Mouse (Mus musculus) hindbrain, embryonic 10.5 days (tissue): ENCODE measurements around the gene Meig1. TPM values are rescaled to one million over a fixed set of nuclear protein-coding genes. Genes with fewer than 3 reads are reported as not detected.
"Not testable (repeated sequence)": the region's sequence is repeated elsewhere in the genome, so short reads cannot be mapped to it uniquely, and the experiment has no call there.

Source experiments
- DNase-seq: peaks from one replicate; pipeline ENCODE4 v3.0.0-alpha.2; 2017; ENCODE audit warnings: low spot score
- H3K27ac ChIP-seq: fragments of 300-500 bp; sonication (generic); 2 replicates; pipeline ENCODE4 v1.5.1; 2016; ENCODE audit warnings: mild to moderate bottlenecking, moderate library complexity
- H3K27me3 ChIP-seq: fragments of 300-500 bp; sonication (generic); 2 replicates; pipeline ENCODE4 v1.6.1; 2016; ENCODE audit warnings: mild to moderate bottlenecking; ENCODE audit not compliant: poor library complexity, insufficient read depth, severe bottlenecking
- H3K36me3 ChIP-seq: fragments of 300-500 bp; sonication (generic); 2 replicates; pipeline ENCODE4 v1.6.1; 2016; ENCODE audit warnings: mild to moderate bottlenecking, moderate library complexity
- H3K4me1 ChIP-seq: fragments of 300-500 bp; sonication (generic); replicated peaks from 2 replicates; pipeline ENCODE4 v1.6.1; 2016; ENCODE audit warnings: mild to moderate bottlenecking
- H3K4me3 ChIP-seq: fragments of 300-500 bp; sonication (generic); 2 replicates; pipeline ENCODE4 v1.5.1; 2016; ENCODE audit warnings: mild to moderate bottlenecking, moderate library complexity
- H3K9me3 ChIP-seq: fragments of 300-500 bp; sonication (generic); 2 replicates; pipeline ENCODE4 v1.6.1; 2016; ENCODE audit warnings: mild to moderate bottlenecking, moderate library complexity
- WGBS: fragments of 180-500 bp; shearing (Covaris S2); methylation state at CpG from one replicate; pipeline ENCODE4 v1.1.7; 2016; 5-methylcytosine and 5-hydroxymethylcytosine counted together
- polyA plus RNA-seq: library from polyadenylated mRNA; unstranded; fragments of >200 nt; fragmentation: Nextera tagmentation; extraction: Ambion mirVana; gene quantifications from 2 replicates; pipeline ENCODE4 v1.2.1, GENCODE M21; 2016

The Meig1 gene
- polyA plus RNA-seq, 1 experiment from 2014 or later: 6.5 TPM

- no peaks in the 10 kb centered on the region for H3K9me3 ChIP-seq
These were observed 6.8 kb downstream of the Meig1 start for GRCm38 (mm10) chr2:3415676-3416075.

GRCm38 (mm10) chr2:3414241-3414640 is 8.2 kb downstream of the Meig1 start:
- Histone ChIP-seq H3K27ac (no peak overlapping the region), H3K36me3 (no peaks in the 10 kb centered on the region), H3K4me1 (peaks cover 7% of the 10 kb centered on the region; the same call in 1 of the 2 replicates), H3K4me3 (no peak overlapping the region), H3K9me3 (no peaks in the 10 kb centered on the region), H3K27me3 (peaks cover 29% of the 10 kb centered on the region)
- DNase-seq: peak; percentile 67
- WGBS: 46% methylated on average over 4 of the region's 4 CpGs

More at GRCm38 (mm10) chr2:3415676-3416075, 6.8 kb downstream of the Meig1 start:
- 70% methylated on average over 1 of the region's 1 CpGs for WGBS
- no peak for DNase-seq
- Histone ChIP-seq H3K27ac (no peak overlapping the region), H3K36me3 (no peaks in the 10 kb centered on the region), H3K4me3 (no peak overlapping the region), H3K27me3 (peaks cover 29% of the 10 kb centered on the region), H3K4me1 (peaks cover 21% of the 10 kb centered on the region)

DNA sequence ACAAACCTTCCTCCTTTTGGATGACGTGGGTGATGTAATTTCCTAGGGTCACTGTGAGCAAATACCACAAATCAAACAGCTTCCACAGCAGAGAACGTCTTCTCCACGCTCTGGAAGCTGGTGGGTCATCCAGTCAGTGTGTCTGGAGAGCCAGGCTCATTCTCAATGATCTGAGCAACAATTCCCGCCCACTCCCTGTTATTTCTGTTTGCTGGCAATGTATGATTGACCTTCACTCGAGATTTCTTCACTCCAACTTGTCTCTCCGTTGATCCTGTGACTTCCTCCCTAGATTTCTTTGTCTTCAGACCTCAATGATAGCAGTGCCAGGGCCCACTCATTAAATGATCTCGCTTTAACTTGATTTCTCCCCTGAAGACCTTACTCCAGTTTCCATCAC is 14.7 kb downstream of the Meig1 start:
- 83% methylated on average over 7 of the region's 7 CpGs for WGBS
- H3K36me3 ChIP-seq: no peaks in the 10 kb centered on the region
- no peaks in the 10 kb centered on the region for H3K4me1 ChIP-seq

GRCm38 (mm10) chr2:3405981-3406380 is 16.5 kb downstream of the Meig1 start:
- Histone ChIP-seq H3K27ac (no peak overlapping the region), H3K4me1 (no peaks in the 10 kb centered on the region), H3K27me3 (no peaks in the 10 kb centered on the region), H3K4me3 (no peak overlapping the region), H3K9me3 (no peaks in the 10 kb centered on the region), H3K36me3 (no peaks in the 10 kb centered on the region)
- no peak for DNase-seq
- 88% methylated on average over 4 of the region's 4 CpGs for WGBS

More for the DNA sequence above, 14.7 kb downstream of the Meig1 start:
- no peak for DNase-seq
- Histone ChIP-seq H3K4me3 (no peak overlapping the region), H3K27ac (no peak overlapping the region), H3K9me3 (no peaks in the 10 kb centered on the region), H3K27me3 (no peaks in the 10 kb centered on the region)

DNA sequence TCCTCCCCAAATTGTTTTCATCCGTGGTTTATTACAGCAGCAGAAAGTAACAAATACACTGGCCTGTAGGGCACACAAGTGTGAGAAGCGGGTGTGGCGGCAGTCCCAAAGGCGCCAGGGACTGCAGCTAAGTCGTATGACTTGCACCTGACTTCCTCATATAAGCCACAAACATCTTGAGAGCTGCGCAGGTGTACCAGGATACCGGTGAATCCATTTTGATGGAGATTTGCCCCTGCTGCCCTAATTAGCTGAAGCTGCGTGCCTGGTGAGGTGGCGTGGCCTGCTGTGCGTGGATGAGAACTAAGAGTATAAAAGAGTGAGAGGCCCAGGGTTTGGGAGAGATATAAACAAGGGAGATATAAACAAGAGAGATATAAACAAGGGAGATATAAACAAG is 25.3 kb downstream of the Meig1 start, which contains the start of gene Olah:
TSS of gene Olah (minus strand) at position 101 of the 400 bp plus-strand sequence.
- 67% methylated on average over 10 of the region's 10 CpGs for WGBS
- not testable (repeated sequence) for H3K9me3 ChIP-seq, H3K36me3 ChIP-seq, H3K27ac ChIP-seq, H3K4me1 ChIP-seq, DNase-seq, H3K27me3 ChIP-seq, H3K4me3 ChIP-seq

DNA sequence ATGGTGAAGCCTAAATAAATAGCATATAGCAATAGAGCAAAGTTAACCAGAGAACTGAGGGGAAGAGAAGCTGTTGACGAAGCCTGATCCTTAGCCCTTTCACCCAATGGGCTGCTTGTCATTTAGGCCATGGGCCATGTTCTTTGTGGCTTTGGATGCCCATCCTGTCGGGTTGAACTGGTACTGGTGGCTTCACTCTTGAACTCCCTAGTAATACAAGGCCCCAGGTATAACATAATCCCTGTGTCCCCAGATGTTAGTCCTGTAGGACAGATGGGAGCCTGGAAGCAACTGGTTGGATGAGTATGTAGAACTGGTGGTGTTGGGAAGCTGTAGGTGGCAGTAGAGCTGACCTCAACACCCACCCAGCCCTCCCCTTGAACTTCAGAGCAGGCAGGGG is 30.5 kb downstream of the Meig1 start:
- H3K27ac ChIP-seq: no peak overlapping the region
- H3K27me3 ChIP-seq: no peaks in the 10 kb centered on the region
- no peaks in the 10 kb centered on the region for H3K36me3 ChIP-seq
- WGBS: 79% methylated on average over 2 of the region's 2 CpGs
- no peak overlapping the region for H3K4me3 ChIP-seq
- no peaks in the 10 kb centered on the region for H3K4me1 ChIP-seq
- no peaks in the 10 kb centered on the region for H3K9me3 ChIP-seq
- DNase-seq: no peak

DNA sequence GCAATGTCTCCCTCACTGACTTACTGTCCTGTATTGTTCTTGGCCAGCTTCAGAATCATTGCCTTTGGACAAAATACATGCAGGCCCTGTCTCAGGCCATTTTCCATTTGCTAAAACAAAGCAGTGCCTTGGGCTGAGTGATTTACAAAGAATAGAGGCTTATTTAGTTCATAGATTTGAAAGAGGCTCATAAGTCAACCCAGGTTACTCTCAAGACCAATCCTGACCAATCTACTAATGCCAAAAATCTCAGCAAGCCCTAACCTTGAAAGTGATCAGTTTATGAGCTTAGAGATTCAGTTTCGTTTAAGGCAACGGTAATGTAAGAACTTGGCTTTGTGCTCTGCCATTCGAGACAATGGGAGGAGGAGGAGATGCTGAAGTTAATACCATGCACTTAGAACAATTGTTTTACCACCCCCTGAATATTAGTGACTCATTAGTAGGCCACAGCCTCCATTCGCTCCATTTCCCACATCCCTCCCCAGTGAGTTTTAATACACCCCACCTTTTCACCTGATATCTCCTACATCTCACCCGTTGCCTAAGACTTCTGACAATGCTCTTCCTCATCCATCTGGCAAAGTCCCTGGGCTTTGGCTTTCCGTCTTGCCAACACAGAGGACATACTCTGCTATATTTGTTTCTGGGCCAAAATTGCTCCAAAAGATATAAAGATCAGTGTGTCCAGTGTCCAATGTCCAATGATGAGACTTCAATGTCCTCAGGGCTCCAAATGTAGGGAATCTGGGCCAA is 35.2 kb downstream of the Meig1 start:
- no peak overlapping the region for H3K4me3 ChIP-seq
- H3K9me3 ChIP-seq: no peaks in the 10 kb centered on the region
- H3K36me3 ChIP-seq: no peaks in the 10 kb centered on the region
- H3K4me1 ChIP-seq: no peaks in the 10 kb centered on the region
- WGBS: 91% methylated on average over 6 of the region's 6 CpGs
- no peaks in the 10 kb centered on the region for H3K27me3 ChIP-seq
- no peak overlapping the region for H3K27ac ChIP-seq
- DNase-seq: no peak

GRCm38 (mm10) chr2:3365127-3365526 is 57.3 kb downstream of the Meig1 start:
- H3K27me3 ChIP-seq: no peaks in the 10 kb centered on the region
- H3K9me3 ChIP-seq: no peaks in the 10 kb centered on the region
- H3K36me3 ChIP-seq: no peaks in the 10 kb centered on the region
- no peak overlapping the region for H3K4me3 ChIP-seq
- WGBS: 79% methylated on average over 4 of the region's 4 CpGs
- no peak overlapping the region for H3K27ac ChIP-seq
- H3K4me1 ChIP-seq: no peaks in the 10 kb centered on the region
- DNase-seq: no peak

- H3K9me3 ChIP-seq: no peaks in the 10 kb centered on the region
- no peak for DNase-seq
- no peak overlapping the region for H3K27ac ChIP-seq
- 85% methylated on average over 3 of the region's 3 CpGs for WGBS
- H3K27me3 ChIP-seq: no peaks in the 10 kb centered on the region
- no peak overlapping the region for H3K4me3 ChIP-seq
- no peaks in the 10 kb centered on the region for H3K4me1 ChIP-seq
- no peaks in the 10 kb centered on the region for H3K36me3 ChIP-seq
These were observed 61.4 kb downstream of the Meig1 start for GRCm38 (mm10) chr2:3361067-3361466.

Other genes with a start within 250 kb of the Meig1 start
- 57.5 and 65.1 TPM in 2 replicates for gene Nmt2, start 138.4 kb downstream of the Meig1 start, polyA plus RNA-seq
- 17.0 and 22.1 TPM in 2 replicates for gene Rpp38, start 90.0 kb downstream of the Meig1 start, polyA plus RNA-seq
- gene Acbd7, start 86.5 kb downstream of the Meig1 start, polyA plus RNA-seq: 0.67 TPM in 1 of 2 replicates, not detected in the other
- gene Olah, start 25.4 kb downstream of the Meig1 start, polyA plus RNA-seq: not detected in 2 replicates
- 7.4 and 8.4 TPM in 2 replicates for gene Dclre1c, start 1.5 kb upstream of the Meig1 start, polyA plus RNA-seq
- gene Suv39h2, start 52.4 kb upstream of the Meig1 start, polyA plus RNA-seq: 27.2 and 38.9 TPM in 2 replicates
- gene Gm45902, start 90.1 kb upstream of the Meig1 start, polyA plus RNA-seq: 8.8 and 10.5 TPM in 2 replicates
- 110 and 136 TPM in 2 replicates for gene Hspa14, start 90.2 kb upstream of the Meig1 start, polyA plus RNA-seq
- 0.14 and 0.27 TPM in 2 replicates for gene Cdnf, start 90.4 kb upstream of the Meig1 start, polyA plus RNA-seq
- gene Fam107b, start 147.8 kb upstream of the Meig1 start, polyA plus RNA-seq: 44.2 and 46.8 TPM in 2 replicates